Mouse (Mus musculus) small intestine, adult 2 months (tissue): ENCODE measurements around the gene Mid1.

Experiments
- CTCF ChIP-seq: fragments of 200-500 bp; IDR thresholded peaks from 2 replicates; pipeline ENCODE4 v1.5.1; 2012; ENCODE audit warnings: low read depth, mild to moderate bottlenecking, control low read depth, inconsistent platforms, low read length, moderate library complexity, mixed read lengths; ENCODE audit not compliant: insufficient replicate concordance, insufficient read length; ENCODE audit errors: extremely low read depth
- POLR2A ChIP-seq: fragments of 200-500 bp; IDR thresholded peaks from 2 replicates; pipeline ENCODE4 v1.6.1; 2012; ENCODE audit warnings: low read depth, mild to moderate bottlenecking, control low read depth, inconsistent platforms, low read length, moderate library complexity

DNA sequence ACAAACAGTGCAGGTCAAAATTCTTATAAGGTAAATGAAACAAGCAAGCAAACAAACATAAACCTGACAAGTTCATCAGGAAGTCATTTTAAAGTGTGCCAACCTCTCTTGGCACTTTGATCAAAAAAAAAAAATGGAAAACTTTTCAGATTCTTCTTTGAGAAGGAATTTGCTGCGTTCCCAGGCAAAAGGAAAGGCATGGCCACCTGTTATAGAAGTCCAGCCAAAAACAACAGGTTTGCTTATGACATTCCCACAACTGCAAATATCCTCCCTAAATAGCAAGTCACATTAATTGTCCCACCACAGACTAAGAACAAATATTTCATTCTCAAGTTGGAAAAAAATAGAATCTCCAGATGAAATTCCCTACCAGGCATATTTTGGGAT, 197.2 kb downstream of the Mid1 start:
- TF ChIP-seq CTCF (no peak), POLR2A (no peak)
